Mouse (Mus musculus): ENCODE results near the gene Nsfl1c. TPM values are rescaled to one million over a fixed set of nuclear protein-coding genes. Genes with fewer than 3 reads are reported as not detected.

Gene Nsfl1c
- polyA plus RNA-seq, 1 experiment from 2014 or later: 150 TPM

DNA sequence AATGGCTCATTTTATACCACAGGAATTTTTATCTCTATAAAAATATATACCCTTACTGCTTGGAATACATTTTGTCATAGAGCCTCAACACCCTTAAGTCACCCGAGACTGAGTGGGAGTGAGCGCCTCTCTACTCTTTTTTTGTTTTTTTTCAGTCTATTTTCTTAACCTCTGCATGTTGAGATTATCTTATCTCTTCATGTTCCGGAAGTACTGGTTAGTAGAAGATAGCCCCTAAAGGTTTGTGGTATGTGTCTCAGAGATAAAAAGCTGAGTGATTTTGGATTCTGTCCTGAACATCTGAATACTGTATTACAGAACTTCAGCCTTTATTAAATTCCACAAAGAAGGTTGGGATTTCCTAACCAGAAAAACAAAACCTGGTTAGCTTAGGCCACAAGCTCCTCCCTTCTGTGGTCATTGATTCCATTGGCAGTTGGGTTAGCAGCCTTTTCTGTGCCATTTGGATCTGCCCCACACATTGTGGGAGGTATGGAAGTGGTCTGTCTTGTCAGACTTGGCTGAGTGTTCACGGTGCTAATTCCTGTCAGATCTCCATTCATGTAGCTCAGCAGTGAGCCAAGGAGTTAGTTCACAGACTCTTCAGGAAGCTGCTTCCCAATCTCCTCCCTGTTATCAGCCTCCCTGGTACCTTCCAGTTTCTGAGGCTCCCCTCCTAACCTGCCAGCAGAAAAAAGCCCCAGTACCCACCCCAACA, 30.5 kb downstream of the Nsfl1c start:
- ATAC-seq (replicated peaks; ENCODE audit: extremely low read depth, insufficient read depth, low FRiP score): 0 out of 2 replicates have a peak, but pooled peaks have one; percentile 11
- H3K27ac ChIP-seq (ENCODE audit: low read length): no peak overlapping the region

DNA sequence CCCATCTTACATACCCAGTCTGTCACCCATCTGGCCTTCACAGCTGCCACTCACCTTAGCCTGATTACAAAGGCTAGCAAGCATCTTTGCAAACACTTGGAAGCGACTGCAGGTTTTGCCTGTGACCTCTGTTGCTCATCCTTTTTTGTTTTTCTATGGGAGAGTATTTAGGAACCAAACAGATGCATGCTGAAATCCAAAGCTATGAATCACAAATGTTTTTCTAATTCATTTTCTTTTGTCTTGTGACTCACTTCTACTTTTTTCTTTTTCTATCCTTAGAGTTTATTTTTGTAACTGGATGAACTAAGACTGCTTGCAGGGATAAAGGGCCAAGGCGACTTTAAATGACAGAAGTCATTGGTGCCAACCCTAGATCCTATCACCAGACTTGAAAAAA, 31.5 kb downstream of the Nsfl1c start:
- Histone ChIP-seq H3K27me3 (ENCODE audit: control insufficient read depth, insufficient read depth, low read length) (no peaks in the 10 kb centered on the region), H3K4me1 (ENCODE audit: control insufficient read depth, insufficient read depth, low read length) (peaks cover 8% of the 10 kb centered on the region), H3K4me2 (ENCODE audit: low read depth, low read length) (no peak overlapping the region), H3K9ac (ENCODE audit: low read length) (no peak overlapping the region), H3K36me3 (ENCODE audit: control insufficient read depth, insufficient read depth) (peaks cover 9% of the 10 kb centered on the region), H3K4me3 (ENCODE audit: low read length) (no peak overlapping the region), H3K9me3 (replicated peaks; ENCODE audit: control insufficient read depth, low read length) (no peaks in the 10 kb centered on the region), H3K27ac (ENCODE audit: low read length) (no peak overlapping the region)
- WGBS: 70% methylated on average over 2 of the region's 2 CpGs
- ATAC-seq (replicated peaks; ENCODE audit: extremely low read depth, insufficient read depth, low FRiP score): no peak

More for the DNA sequence above, 30.5 kb downstream of the Nsfl1c start:
- H3K4me2 ChIP-seq (ENCODE audit: low read depth, low read length): no peak overlapping the region
- H3K27me3 ChIP-seq (ENCODE audit: control insufficient read depth, insufficient read depth, low read length): no peaks in the 10 kb centered on the region
- no peak overlapping the region for H3K4me3 ChIP-seq (ENCODE audit: low read length)
- 18% methylated on average over 4 of the region's 4 CpGs for WGBS
- no peaks in the 10 kb centered on the region for H3K9me3 ChIP-seq (replicated peaks; ENCODE audit: control insufficient read depth, low read length)
- peaks cover 10% of the 10 kb centered on the region for H3K36me3 ChIP-seq (ENCODE audit: control insufficient read depth, insufficient read depth)
- H3K9ac ChIP-seq (ENCODE audit: low read length): no peak overlapping the region
- H3K4me1 ChIP-seq (ENCODE audit: control insufficient read depth, insufficient read depth, low read length): 0 out of 2 replicates have a peak, but pooled peaks cover 4% of the 10 kb centered on the region

DNA sequence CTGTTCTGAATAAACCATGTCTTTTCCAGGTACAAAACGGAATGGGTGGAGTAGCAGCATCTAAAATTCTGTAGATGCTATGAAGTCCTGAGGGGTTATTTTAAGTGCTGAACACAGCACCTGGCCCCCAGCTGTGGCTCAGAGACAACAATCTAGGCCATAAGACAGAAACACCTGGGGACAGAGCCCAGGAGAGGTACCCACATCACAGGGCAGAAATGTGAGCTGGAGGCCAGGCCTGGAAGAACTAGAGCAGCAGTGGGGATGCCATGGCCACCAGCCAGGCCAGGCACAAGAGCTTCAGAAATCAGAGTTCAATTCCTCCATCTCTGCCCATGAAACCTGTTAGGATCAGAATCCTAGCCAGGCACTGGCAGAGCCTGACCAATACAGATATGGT, 34.1 kb downstream of the Nsfl1c start:
- Histone ChIP-seq H3K4me2 (ENCODE audit: low read depth, low read length) (no peak overlapping the region), H3K27me3 (ENCODE audit: control insufficient read depth, insufficient read depth, low read length) (no peaks in the 10 kb centered on the region), H3K4me1 (ENCODE audit: control insufficient read depth, insufficient read depth, low read length) (peaks cover 15% of the 10 kb centered on the region), H3K27ac (ENCODE audit: low read length) (no peak overlapping the region), H3K4me3 (ENCODE audit: low read length) (no peak overlapping the region), H3K36me3 (ENCODE audit: control insufficient read depth, insufficient read depth) (no peaks in the 10 kb centered on the region), H3K9me3 (replicated peaks; ENCODE audit: control insufficient read depth, low read length) (no peaks in the 10 kb centered on the region), H3K9ac (ENCODE audit: low read length) (no peak overlapping the region)
- ATAC-seq (replicated peaks; ENCODE audit: extremely low read depth, insufficient read depth, low FRiP score): no peak
- WGBS: 74% methylated on average over 1 of the region's 1 CpGs

DNA sequence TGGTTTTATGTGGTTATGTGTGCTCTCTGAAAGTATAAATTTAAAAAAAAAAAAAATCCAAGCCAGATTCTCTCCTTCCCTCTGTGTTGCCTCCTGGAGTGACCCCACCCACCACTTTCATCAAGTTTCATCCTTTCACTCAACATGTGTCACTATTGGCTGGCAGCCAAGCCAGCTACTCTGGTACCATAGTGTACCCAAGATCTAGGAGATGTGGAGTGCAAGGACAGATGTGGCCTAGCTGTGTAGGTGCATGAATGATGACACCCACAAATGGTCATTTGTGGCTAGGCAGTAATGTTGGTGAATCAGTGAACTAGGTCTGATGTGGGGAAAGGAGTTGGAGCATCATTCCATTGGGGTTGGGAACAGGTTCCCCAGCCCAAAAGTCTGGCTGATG, 35.2 kb downstream of the Nsfl1c start:
- Histone ChIP-seq H3K27ac (ENCODE audit: low read length) (no peak overlapping the region), H3K4me2 (ENCODE audit: low read depth, low read length) (no peak overlapping the region), H3K36me3 (ENCODE audit: control insufficient read depth, insufficient read depth) (no peaks in the 10 kb centered on the region), H3K27me3 (ENCODE audit: control insufficient read depth, insufficient read depth, low read length) (no peaks in the 10 kb centered on the region), H3K4me1 (ENCODE audit: control insufficient read depth, insufficient read depth, low read length) (peaks cover 15% of the 10 kb centered on the region), H3K9me3 (replicated peaks; ENCODE audit: control insufficient read depth, low read length) (no peaks in the 10 kb centered on the region), H3K9ac (ENCODE audit: low read length) (no peak overlapping the region), H3K4me3 (ENCODE audit: low read length) (no peak overlapping the region)
- no peak for ATAC-seq (replicated peaks; ENCODE audit: extremely low read depth, insufficient read depth, low FRiP score)

DNA sequence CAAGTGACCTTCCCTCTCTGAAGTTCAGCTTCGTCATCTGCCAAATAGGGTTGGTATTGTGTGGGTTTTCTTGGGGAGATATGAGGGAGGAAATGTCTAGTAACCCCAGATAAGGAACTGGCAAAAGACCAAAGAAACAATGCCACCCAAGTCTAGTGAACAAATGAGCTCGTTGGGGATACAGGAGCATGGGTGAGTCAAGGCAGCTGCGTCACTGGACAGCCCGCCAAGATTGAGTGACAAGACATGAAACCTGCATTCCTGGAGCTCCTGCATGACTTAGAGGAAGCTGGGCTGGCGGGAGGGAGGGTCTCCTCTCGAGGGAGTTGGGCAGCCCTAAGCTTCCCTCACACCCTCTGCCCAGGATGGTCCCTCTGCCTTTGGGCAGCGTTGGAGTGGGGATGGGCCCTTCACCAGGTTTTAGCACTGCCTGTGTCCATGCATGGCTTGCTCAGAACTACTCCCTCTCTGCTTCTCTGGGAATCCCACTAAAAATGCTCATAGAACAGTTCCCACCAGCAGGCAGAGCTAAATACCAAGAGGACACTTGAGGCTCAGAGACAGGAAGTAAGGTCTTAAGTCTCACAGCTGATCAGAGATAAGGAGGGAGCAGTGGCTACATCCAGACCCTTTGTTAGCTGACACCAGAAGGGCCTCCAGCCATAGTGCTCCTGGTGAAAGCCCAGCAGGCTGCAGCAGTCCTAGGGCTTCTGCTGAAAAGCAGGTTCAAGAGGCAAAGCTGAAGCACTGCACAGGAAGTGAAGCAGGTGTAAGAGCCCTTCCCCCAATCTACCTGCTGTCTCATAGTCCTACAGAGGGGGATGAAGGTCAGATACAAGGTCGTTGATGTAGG, 36.6 kb downstream of the Nsfl1c start:
- peak; percentile 23 for ATAC-seq (replicated peaks; ENCODE audit: extremely low read depth, insufficient read depth, low FRiP score)
- no peak overlapping the region for H3K4me2 ChIP-seq (ENCODE audit: low read depth, low read length)
- no peak overlapping the region for H3K4me3 ChIP-seq (ENCODE audit: low read length)
- no peak overlapping the region for H3K9ac ChIP-seq (ENCODE audit: low read length)
- H3K36me3 ChIP-seq (ENCODE audit: control insufficient read depth, insufficient read depth): no peaks in the 10 kb centered on the region
- 25% methylated on average over 8 of the region's 8 CpGs for WGBS
- H3K4me1 ChIP-seq (ENCODE audit: control insufficient read depth, insufficient read depth, low read length): peaks cover 11% of the 10 kb centered on the region
- H3K9me3 ChIP-seq (replicated peaks; ENCODE audit: control insufficient read depth, low read length): no peaks in the 10 kb centered on the region
- no peaks in the 10 kb centered on the region for H3K27me3 ChIP-seq (ENCODE audit: control insufficient read depth, insufficient read depth, low read length)
- H3K27ac ChIP-seq (ENCODE audit: low read length): peak overlapping the region; percentile 42

DNA sequence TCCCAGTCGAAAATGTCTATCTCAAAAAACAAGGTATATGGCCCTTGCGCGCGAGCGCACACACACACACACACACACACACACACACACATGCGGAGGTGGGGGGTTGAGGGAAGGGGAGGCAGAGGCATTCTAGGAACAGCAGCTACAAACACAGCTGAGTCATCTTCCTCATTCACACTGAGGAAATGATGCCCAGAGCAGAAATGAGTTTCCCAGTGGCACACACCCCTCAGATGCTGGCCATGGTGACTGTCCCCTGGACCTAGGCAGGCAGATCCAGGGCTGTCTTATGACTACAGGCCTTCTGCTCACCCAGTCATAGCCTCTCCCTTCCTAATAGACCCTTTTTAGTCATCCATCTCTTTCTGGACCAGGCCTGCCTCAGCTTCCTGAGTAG, 39.6 kb downstream of the Nsfl1c start:
- no peaks in the 10 kb centered on the region for H3K9me3 ChIP-seq (replicated peaks; ENCODE audit: control insufficient read depth, low read length)
- H3K4me3 ChIP-seq (ENCODE audit: low read length): no peak overlapping the region
- 78% methylated on average over 6 of the region's 6 CpGs for WGBS
- no peak overlapping the region for H3K9ac ChIP-seq (ENCODE audit: low read length)
- H3K27ac ChIP-seq (ENCODE audit: low read length): no peak overlapping the region
- no peaks in the 10 kb centered on the region for H3K27me3 ChIP-seq (ENCODE audit: control insufficient read depth, insufficient read depth, low read length)
- ATAC-seq (replicated peaks; ENCODE audit: extremely low read depth, insufficient read depth, low FRiP score): no peak
- no peak overlapping the region for H3K4me2 ChIP-seq (ENCODE audit: low read depth, low read length)
- peaks cover 11% of the 10 kb centered on the region for H3K4me1 ChIP-seq (ENCODE audit: control insufficient read depth, insufficient read depth, low read length)
- no peaks in the 10 kb centered on the region for H3K36me3 ChIP-seq (ENCODE audit: control insufficient read depth, insufficient read depth)

DNA sequence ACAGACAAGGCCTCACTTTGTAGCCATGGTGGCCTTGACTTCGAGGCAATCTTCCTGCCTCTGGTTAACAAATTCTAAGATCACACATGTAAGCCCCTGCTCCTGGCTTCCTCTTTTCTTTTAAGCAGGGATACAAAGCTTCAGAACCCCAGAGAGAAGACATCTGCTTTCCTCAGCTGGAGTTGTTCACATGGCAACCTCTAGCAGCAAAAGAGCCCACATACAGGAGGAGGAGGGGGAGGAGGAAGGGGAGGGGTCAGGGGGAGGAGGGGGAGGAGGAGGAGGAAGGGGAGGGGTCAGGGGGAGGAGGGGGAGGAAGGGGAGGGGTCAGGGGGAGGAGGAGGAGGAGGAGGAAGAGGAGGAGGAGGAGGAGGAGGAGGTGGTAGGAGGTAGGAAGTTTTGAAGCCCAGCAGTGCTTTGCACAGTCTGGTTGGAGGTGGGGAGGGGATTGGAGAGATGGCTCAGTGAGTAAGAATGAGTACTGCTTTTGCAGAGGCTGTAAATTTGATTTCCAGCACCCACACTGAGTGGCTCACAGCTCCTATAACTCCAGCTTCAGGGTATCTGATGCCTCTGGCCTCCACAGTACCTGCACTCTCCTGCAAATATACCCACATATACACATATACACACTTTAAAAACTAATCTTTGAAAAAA, 42.1 kb downstream of the Nsfl1c start:
- H3K27me3 ChIP-seq (ENCODE audit: control insufficient read depth, insufficient read depth, low read length): no peaks in the 10 kb centered on the region
- H3K27ac ChIP-seq (ENCODE audit: low read length): peak overlapping the region; percentile 70; the same call in 1 of the 2 replicates
- no peaks in the 10 kb centered on the region for H3K9me3 ChIP-seq (replicated peaks; ENCODE audit: control insufficient read depth, low read length)
- ATAC-seq (replicated peaks; ENCODE audit: extremely low read depth, insufficient read depth, low FRiP score): peak; percentile 53
- no peak overlapping the region for H3K4me2 ChIP-seq (ENCODE audit: low read depth, low read length)
- H3K9ac ChIP-seq (ENCODE audit: low read length): no peak overlapping the region
- peaks cover under 1% of the 10 kb centered on the region for H3K4me1 ChIP-seq (ENCODE audit: control insufficient read depth, insufficient read depth, low read length)
- no peak overlapping the region for H3K4me3 ChIP-seq (ENCODE audit: low read length)
- H3K36me3 ChIP-seq (ENCODE audit: control insufficient read depth, insufficient read depth): no peaks in the 10 kb centered on the region
- WGBS: 43% methylated on average over 1 of the region's 1 CpGs

DNA sequence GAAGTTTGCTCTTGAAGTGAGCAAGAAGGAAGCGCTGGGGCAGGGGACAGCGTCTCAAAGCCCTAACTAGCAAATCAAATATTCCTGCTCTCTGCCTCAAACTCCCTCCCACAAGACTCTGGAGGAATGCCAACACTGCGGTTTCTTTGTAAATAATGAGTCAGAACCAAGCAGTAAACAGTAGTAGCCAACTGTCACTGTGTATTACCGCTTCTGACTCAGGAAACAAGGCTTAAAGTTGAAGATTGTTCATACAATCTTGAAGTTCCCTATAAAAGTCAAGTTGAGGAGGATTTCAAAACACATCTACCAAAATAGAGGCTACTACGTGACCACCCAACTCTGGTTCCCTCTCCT, 42.6 kb downstream of the Nsfl1c start:
- H3K9ac ChIP-seq (ENCODE audit: low read length): no peak overlapping the region
- H3K4me1 ChIP-seq (ENCODE audit: control insufficient read depth, insufficient read depth, low read length): peaks cover 4% of the 10 kb centered on the region
- peak overlapping the region; percentile 70; the same call in 1 of the 2 replicates for H3K27ac ChIP-seq (ENCODE audit: low read length)
- no peak overlapping the region for H3K4me3 ChIP-seq (ENCODE audit: low read length)
- no peak overlapping the region for H3K4me2 ChIP-seq (ENCODE audit: low read depth, low read length)
- no peaks in the 10 kb centered on the region for H3K27me3 ChIP-seq (ENCODE audit: control insufficient read depth, insufficient read depth, low read length)
- 50% methylated on average over 5 of the region's 5 CpGs for WGBS
- H3K9me3 ChIP-seq (replicated peaks; ENCODE audit: control insufficient read depth, low read length): no peaks in the 10 kb centered on the region
- no peaks in the 10 kb centered on the region for H3K36me3 ChIP-seq (ENCODE audit: control insufficient read depth, insufficient read depth)
- 0 out of 2 replicates have a peak, but pooled peaks have one; percentile 7 for ATAC-seq (replicated peaks; ENCODE audit: extremely low read depth, insufficient read depth, low FRiP score)

DNA sequence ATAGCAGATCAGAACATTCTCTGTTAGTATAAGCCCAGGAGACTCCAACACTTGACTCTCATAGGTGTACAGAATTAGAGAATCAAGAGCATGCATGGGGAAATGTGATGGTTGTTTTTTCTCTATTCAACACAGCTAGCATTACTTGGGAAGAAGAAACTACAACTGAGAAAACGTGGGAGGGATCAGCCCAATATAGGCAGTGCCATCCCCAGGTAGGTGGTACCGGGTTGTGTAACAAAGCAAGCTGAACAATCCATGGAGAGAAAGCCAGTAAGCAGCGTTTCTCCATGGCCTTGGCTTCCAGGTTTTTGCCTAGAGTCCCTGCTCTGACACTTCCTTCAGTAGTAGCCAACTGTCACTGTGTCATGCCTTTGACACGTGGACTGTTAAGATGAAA, 44.7 kb downstream of the Nsfl1c start:
- Histone ChIP-seq H3K4me2 (ENCODE audit: low read depth, low read length) (no peak overlapping the region), H3K36me3 (ENCODE audit: control insufficient read depth, insufficient read depth) (no peaks in the 10 kb centered on the region), H3K9me3 (replicated peaks; ENCODE audit: control insufficient read depth, low read length) (no peaks in the 10 kb centered on the region), H3K27me3 (ENCODE audit: control insufficient read depth, insufficient read depth, low read length) (no peaks in the 10 kb centered on the region), H3K4me1 (ENCODE audit: control insufficient read depth, insufficient read depth, low read length) (peaks cover 5% of the 10 kb centered on the region), H3K4me3 (ENCODE audit: low read length) (no peak overlapping the region), H3K27ac (ENCODE audit: low read length) (no peak overlapping the region), H3K9ac (ENCODE audit: low read length) (no peak overlapping the region)
- no peak for ATAC-seq (replicated peaks; ENCODE audit: extremely low read depth, insufficient read depth, low FRiP score)
- WGBS: 60% methylated on average over 4 of the region's 4 CpGs

Measured in heart, embryonic 16.5 days (tissue).